Mouse (Mus musculus) left cerebral cortex, adult 2 months (tissue): Measurements from ENCODE around the gene Fam114a1. TPM values are rescaled to one million over a fixed set of nuclear protein-coding genes. Genes with fewer than 3 reads are reported as not detected.
A peak's percentile ranks its signal among the peaks of the same experiment; 100 is the strongest.

Experiments
- DNase-seq, 2 experiments: peaks; one replicate each; pipeline ENCODE4 v3.0.0; 2021 to 2022; ENCODE audit warnings: low spot score in 2 of 2, mixed read lengths in 1 of 2; ENCODE audit errors: extremely low spot score in 1 of 2
- H3K27ac ChIP-seq: fragments of 200-600 bp; 2 replicates; pipeline ENCODE4 v1.8.1; 2022
- H3K4me3 ChIP-seq: fragments of 200-600 bp; 2 replicates; pipeline ENCODE4 v1.8.1; 2022
- CTCF ChIP-seq: fragments of 200-600 bp; IDR thresholded peaks from 2 replicates; pipeline ENCODE4 v1.8.1; 2022; ENCODE audit warnings: antibody characterized with exemption, mild to moderate bottlenecking, moderate library complexity
- intact Hi-C: fragments of 180-260 bp; cut with DNase I; formaldehyde crosslinking; loops from one replicate; pipeline ENCODE4 v1.15.1; 2025
- microRNA-seq, 2 experiments: library from miRNA; unstranded; fragments of <30 nt; microRNA quantifications; one replicate each; pipeline ENCODE4 v1.2.0; 2021
- total RNA-seq, 2 experiments: library from RNA; stranded (reverse); gene quantifications; 2 replicates each; pipeline ENCODE4 v1.2.3; 2021

Fam114a1 gene
- total RNA-seq, 2 experiments from 2014 or later: 3.7 to 4.1 TPM

DNA sequence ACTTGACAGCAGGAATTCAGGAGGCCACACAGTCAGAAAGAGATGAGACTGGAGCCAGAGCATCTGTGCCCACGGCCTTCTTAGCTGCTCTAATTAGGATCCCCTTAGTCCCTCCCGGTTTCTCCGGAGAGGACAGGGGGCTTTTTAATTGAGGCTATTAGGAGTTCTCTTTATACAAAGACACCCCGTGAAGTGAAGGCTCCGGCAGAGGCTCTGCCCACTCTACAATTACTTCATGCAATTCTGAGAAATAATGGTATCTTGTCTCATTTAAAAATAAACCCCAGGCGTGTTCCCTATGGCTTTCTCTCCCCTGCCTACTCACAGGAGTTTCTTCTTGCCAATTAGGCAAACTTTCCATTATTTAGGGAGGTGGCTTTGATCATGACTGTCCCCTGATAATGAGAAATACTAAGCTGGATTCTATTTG, 101.8 kb downstream of the Fam114a1 start:
- no peak for TF ChIP-seq CTCF
- no peak overlapping the region for H3K27ac ChIP-seq
- H3K4me3 ChIP-seq: no peak overlapping the region
- DNase-seq: no peak
- intact Hi-C loops: no loop called here

DNA sequence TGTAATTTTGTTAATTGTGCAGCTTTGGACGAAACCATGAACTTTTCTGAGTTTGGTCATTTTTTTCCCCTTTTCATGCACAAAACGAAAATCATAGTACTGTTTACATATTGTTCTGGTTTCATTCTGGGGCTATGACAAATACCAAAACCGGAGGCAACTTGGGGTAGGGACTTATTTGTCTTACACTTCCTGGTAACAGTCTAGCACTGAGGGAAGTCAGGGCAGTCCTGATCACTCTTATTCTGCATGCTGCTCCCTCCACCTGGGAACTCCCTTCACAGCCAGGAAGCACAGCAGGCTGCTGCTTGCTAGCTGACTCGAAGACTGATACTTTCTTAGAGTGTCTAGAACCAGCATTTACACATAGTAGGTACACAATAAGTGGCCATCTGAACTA, 103.4 kb downstream of the Fam114a1 start:
- TF ChIP-seq CTCF: no peak
- intact Hi-C loops: no loop called here
- Histone ChIP-seq H3K4me3 (no peak overlapping the region), H3K27ac (no peak overlapping the region)
- DNase-seq: no peak

DNA sequence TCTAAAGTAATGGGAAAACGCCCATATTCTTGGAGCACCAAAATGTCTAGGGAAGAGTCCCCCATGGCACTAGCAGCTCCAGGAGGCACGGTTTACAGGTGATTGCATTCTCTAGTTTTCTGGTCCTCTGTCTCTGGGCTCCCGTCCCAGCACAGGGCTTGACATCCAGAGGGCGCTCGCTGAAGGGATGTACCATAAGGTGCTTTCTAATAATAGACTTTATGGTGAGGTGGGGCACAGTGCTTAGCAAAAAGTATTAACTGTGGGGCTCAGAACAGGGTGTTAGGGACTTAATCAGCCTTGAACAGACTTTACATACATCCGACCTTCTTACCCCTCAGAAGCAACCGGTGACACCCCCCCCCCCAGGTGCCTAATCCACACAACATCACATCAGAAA, 104.8 kb downstream of the Fam114a1 start:
- DNase-seq: no peak
- intact Hi-C loops: no loop called here
- Histone ChIP-seq H3K27ac (no peak overlapping the region), H3K4me3 (no peak overlapping the region)
- peak; percentile 6 for TF ChIP-seq CTCF

DNA sequence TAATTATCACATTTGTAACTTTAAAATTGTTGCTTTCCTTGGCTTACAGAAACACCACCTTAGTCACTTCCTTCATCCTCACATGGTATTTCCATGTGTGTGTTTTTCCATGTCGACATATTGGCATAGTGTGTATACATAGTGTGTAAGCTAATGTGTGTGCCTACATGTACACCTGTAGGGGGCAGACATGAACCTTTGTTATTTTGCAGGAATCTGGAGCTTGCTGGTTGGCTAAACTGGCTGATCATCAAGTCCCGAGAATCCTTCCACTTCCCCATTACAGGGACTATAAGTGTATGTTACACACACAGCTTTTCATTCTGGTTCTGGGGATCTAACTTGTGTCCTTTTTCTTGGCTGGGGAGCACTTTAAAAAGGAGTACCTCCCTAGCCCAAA, 106.2 kb downstream of the Fam114a1 start:
- no peak overlapping the region for H3K4me3 ChIP-seq
- intact Hi-C loops: no loop called here
- no peak overlapping the region for H3K27ac ChIP-seq
- DNase-seq: no peak
- peak; percentile 40 for TF ChIP-seq CTCF

DNA sequence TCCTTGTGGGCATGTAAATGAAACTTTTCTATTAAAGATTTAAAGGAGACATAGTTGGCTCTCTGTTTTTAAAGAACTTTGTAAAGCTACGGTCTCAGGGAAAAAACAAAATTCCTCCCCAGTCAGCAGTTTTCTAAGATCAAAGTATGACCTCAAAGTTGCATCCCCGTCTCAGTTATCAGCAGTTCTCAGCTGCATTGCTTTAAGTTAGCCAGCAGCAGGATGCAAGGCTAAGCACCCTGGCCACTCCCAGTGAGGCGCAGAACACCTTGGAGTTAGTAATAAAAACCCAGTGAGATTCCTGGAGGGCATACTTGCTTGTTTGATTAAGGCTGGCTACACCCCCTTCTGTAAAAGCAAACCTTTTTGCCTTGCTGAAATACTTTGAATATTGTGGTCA, 106.9 kb downstream of the Fam114a1 start:
- TF ChIP-seq CTCF: no peak
- DNase-seq: no peak
- no peak overlapping the region for H3K27ac ChIP-seq
- no peak overlapping the region for H3K4me3 ChIP-seq
- intact Hi-C loops: no loop called here

DNA sequence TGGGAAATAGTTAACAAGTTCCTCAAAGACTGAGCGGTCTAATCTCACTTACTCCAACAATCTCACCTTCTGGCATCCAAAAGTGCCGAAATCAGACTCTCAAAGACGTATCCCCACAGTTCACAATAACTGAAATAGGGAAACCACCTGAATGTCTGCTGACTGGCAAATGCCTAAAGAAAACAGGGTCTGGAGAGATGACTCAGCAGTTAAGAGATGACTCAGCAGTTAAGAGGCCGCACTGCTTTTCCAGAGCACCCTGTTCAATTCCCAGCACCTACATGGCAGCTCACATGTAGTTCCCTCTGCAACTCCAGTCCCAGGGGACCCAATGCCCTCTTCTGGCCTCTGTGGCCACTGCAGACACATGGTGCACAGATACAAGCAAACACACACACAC, 108.2 kb downstream of the Fam114a1 start:
- H3K4me3 ChIP-seq: no peak overlapping the region
- no peak for TF ChIP-seq CTCF
- intact Hi-C loops: no loop called here
- DNase-seq: no peak
- no peak overlapping the region for H3K27ac ChIP-seq

DNA sequence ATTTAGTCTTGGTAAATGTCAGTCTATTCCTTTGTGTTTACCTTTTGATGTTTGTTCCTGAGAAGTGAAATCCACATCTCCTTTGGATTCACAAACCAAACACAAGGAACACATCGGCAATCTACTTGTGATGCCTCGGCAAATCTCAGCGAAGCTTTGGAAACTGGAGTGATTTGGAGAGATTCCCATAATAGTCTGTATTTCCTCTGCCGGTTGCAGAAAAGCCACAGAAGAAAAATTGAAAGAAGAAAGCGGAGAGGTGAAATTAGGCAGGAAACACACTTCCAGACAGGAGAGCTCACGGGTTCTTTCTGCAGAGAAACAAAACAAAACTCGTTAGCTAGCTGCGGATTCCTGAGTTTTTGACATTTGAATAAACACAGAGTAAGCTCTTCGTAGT, 110.0 kb downstream of the Fam114a1 start:
- intact Hi-C loops: no loop called here

DNA sequence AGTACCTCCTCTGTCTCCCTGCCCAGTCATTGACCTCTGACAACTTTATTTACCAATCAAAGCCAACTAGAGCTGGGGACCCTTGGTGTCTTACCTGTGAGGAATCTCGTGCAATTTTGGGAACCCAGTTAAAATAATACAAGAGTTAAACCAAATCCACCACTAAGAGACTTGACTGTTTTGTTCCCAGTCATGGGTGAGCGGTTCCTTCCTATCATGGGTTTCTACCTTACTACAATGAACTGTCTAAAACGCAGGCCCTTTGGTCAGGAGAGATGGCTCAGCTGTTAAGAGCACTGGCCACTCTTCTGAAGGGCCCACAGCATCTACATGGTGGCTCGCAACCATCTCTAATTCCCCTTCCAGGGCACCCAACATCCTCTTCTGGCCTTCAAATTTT, 112.0 kb downstream of the Fam114a1 start:
- H3K4me3 ChIP-seq: no peak overlapping the region
- intact Hi-C loops: no loop called here
- no peak for DNase-seq
- no peak for TF ChIP-seq CTCF
- H3K27ac ChIP-seq: no peak overlapping the region

More for the DNA sequence above, 110.0 kb downstream of the Fam114a1 start:
- peak overlapping the region; percentile 80 for H3K27ac ChIP-seq
- peak overlapping the region; percentile 41 for H3K4me3 ChIP-seq
- DNase-seq: peak in 1 of 2 experiments; percentile 28
- no peak for TF ChIP-seq CTCF

DNA sequence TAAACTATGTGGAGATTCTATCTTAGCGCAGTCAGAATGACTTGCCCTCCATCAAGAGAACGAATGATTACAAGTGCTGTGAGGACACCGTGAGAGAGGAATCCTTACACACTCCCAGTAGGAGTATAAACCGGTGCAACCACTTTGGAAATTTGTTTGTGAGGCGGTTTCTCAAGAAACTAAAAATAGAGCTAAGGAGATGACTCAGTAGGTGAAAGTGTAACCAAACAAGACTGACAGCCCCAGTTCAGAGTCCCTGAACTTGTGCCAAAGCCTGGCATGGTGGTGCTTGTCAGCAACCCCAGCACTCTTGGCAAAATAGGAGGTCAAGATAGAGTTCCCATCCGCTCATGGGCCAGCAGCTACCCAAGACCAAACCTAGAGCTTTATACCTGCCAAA, 116.7 kb downstream of the Fam114a1 start:
- Histone ChIP-seq H3K27ac (no peak overlapping the region), H3K4me3 (no peak overlapping the region)
- intact Hi-C loops: no loop called here
- no peak for TF ChIP-seq CTCF
- no peak for DNase-seq

DNA sequence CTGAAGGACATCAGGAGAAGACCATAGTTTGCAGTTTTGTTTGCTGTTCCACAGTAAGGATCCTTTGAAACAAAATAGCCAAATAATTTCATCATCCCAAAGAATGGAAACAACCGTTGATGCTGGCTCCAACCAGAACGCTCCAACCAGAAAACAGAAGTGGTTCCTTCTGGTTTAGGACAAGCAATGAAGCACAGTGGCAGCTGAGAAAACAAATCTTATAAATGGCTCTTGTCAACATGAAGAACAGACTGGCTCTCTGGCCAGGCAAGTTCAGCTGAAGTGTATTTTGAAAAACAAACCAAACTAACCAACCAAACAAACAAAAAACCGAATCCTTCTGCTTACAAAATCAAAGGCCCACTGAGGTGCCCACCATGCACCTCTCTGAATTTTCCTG, 119.8 kb downstream of the Fam114a1 start:
- intact Hi-C loops: no loop called here
- no peak for TF ChIP-seq CTCF
- H3K4me3 ChIP-seq: no peak overlapping the region
- DNase-seq: no peak
- no peak overlapping the region for H3K27ac ChIP-seq

DNA sequence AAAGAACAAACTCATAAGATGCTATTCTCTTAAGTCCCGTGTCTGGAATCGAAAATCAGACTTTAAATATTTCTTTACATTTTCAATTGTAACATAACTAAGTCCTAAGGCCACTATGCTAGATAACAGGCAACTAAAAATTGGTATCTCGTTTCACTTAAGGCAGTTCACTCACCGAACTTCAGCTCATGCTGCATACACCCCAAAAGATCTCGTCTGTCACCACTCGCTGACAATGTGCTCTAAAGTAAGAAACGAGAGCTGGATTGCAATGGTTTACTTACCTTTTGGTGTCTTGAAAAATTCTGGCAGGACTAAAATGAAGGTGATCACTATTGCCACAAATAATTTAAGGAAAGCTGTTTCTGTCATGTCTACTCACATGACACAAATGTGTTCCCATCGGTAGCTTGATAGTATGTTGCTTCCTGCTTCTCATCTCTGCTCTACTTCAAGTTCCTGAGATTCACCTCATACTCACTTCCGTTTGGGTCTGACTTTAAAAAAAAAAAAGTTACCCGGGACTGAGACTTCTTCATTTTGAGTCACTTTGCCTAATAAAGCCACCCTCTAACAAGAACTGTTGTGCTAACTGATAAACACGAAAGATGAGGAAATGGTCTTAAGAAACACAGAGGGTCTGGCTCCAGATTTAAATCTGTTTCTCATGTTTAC, 121.5 kb downstream of the Fam114a1 start:
- H3K4me3 ChIP-seq: no peak overlapping the region
- TF ChIP-seq CTCF: no peak
- intact Hi-C loops: no loop called here
- no peak for DNase-seq
- H3K27ac ChIP-seq: no peak overlapping the region

Small RNAs within 50 kb of the gene (microRNA-seq; reads per million reads assigned to microRNA genes)
- gene Mir574: 120 to 125 reads per million in 2 experiments

Other genes with a start within 250 kb of the Fam114a1 start
- 10 to 100 TPM; 28.4 to 35.8 TPM for gene Klf3, start 166.7 kb upstream of the Fam114a1 start, total RNA-seq
- under 1 TPM in 1 of 2 experiments, not detected in 1; 0.38 TPM for gene Tlr1, start 36.5 kb upstream of the Fam114a1 start, total RNA-seq
- under 1 TPM; 0.50 to 0.70 TPM for gene Tlr6, start 10.0 kb upstream of the Fam114a1 start, total RNA-seq
- gene Tmem156, start 122.1 kb downstream of the Fam114a1 start, total RNA-seq: under 1 TPM; 0.51 to 0.63 TPM
- 10 to 100 TPM; 35.4 to 38.7 TPM for gene Klhl5, start 137.5 kb downstream of the Fam114a1 start, total RNA-seq
- gene Wdr19, start 229.6 kb downstream of the Fam114a1 start, total RNA-seq: 10 to 100 TPM; 20.1 to 21.5 TPM